Mouse (Mus musculus): ENCODE results near the gene Setd6.

The Setd6 gene

DNA sequence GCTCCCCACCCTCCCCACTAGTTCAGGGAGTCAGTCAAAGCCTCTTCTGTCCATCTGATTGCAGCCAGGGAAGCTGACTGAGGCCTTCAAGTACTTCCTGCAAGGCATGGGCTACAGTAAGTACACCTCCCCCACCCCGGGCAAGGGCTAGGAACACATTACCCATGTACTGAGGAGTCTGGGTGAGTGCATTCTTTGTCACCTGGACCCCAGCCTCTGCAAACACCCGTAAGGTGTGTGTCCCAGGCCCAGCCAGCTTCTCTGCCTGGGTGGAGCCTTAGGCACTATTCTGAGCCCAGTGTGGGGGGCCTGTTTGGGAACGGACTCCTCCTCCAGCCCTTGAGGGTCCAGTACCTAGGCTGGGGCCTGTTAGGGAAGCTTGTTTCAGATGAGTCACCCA lies 4.7 kb upstream of the Setd6 start:
- DNase-seq (ENCODE audit: low spot score) = no peak

GRCm38 (mm10) chr8:95712395-95712794 lies 3.3 kb upstream of the Setd6 start:
- no peak for DNase-seq (ENCODE audit: low spot score)

GRCm38 (mm10) chr8:95713100-95714010 lies 2.3 kb upstream of the Setd6 start:
- DNase-seq (ENCODE audit: low spot score) = peak; percentile 71

- DNase-seq (ENCODE audit: low spot score) = no peak
Observed at GRCm38 (mm10) chr8:95714367-95714766, 1.3 kb upstream of the Setd6 start.

GRCm38 (mm10) chr8:95714837-95715413 lies 756 bp upstream of the Setd6 start:
- no peak for DNase-seq (ENCODE audit: low spot score)

- no peak for DNase-seq (ENCODE audit: low spot score)
Observed at GRCm38 (mm10) chr8:95716546-95717335, 1.1 kb downstream of the Setd6 start.

DNA sequence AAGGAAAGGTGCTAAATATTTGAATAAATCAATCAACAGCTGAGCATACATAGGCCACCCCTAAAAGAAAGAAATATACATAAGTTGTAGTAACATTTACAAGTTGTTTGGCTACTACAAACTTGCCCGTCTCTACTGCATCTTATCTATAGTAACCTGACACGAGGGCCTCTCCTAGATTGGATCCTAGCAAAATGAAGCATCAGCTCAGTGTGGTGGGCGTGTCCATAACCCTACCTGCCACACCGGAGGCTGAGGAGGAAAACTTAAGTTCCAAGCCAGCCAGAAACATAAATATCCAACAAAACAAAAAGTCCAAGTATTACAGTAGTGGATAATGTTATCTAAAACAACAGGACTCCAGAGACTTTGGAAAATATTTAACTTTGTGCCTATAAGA lies 11.9 kb downstream of the Setd6 start:
- DNase-seq (ENCODE audit: low spot score) = no peak

DNA sequence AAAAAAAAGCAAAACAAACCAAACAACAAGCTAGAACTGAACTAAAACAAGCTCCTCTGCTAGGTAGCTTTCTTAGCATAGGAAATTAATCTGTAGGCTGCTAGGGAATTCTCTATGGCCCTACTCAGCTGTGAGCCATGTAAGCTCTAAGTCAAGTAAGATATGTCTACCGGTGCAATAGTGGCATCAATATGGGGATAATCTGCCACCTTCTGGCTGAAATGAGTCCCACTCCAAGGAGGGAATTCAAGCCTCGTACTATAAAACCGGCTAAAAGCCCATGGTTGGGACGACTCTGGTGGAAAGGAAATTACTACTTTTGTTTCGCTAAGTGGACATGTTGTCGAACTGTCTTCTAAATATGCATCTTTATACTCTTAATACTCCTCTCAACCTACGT lies 22.9 kb downstream of the Setd6 start:
- DNase-seq (ENCODE audit: low spot score) = no peak

- no peak for DNase-seq (ENCODE audit: low spot score)
Observed at GRCm38 (mm10) chr8:95741732-95742131, 26.1 kb downstream of the Setd6 start.

GRCm38 (mm10) chr8:95748028-95748427 lies 32.3 kb downstream of the Setd6 start:
- DNase-seq (ENCODE audit: low spot score) = no peak

DNA sequence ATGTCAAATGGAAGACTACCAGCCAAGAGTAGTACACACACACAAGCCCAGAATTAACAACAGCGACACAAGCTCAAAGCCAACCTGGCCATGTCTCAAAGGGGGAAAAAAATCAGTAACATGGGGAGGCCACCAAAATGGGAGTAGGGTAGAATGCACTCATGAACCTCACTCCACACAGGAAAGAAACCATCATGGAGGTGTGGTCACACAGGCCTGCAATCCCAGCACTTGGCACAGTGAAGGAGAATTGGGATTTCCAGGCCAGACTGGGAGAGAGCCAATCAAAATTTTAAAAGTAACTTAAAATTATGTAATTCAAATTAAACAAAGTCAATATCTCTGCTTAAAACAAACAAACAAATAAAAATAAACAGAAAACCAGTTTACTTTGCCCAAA lies 36.2 kb downstream of the Setd6 start:
- DNase-seq (ENCODE audit: low spot score) = no peak

DNA sequence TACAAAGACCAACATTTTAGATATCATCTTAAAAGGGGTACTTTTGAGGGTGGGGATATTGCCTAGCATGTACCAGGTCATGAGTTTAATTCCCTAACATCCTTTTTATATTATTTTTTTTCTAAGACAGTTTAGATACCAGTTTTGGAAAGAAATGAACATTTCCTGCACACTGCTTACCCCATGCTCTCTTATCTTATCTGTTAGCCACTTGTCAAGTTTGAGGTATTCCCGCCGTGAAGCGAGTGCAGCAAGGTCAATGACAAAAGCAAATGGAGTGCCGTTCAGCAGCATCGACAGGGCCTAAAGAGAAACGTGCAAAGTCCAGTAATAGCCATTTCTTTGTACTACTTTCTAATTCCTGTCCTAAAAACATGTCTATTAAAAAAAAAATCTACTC lies 44.6 kb downstream of the Setd6 start:
- no peak for DNase-seq (ENCODE audit: low spot score)

- DNase-seq (ENCODE audit: low spot score) = no peak
Observed at GRCm38 (mm10) chr8:95764133-95764532, 48.5 kb downstream of the Setd6 start.

Measured in urinary bladder, postnatal 14 days (tissue).